Mouse (Mus musculus): ENCODE results near the gene 3110040M04Rik.
"Not testable (repeated sequence)": the region's sequence is repeated elsewhere in the genome, so short reads cannot be mapped to it uniquely, and the experiment has no call there.

Gene 3110040M04Rik

DNA sequence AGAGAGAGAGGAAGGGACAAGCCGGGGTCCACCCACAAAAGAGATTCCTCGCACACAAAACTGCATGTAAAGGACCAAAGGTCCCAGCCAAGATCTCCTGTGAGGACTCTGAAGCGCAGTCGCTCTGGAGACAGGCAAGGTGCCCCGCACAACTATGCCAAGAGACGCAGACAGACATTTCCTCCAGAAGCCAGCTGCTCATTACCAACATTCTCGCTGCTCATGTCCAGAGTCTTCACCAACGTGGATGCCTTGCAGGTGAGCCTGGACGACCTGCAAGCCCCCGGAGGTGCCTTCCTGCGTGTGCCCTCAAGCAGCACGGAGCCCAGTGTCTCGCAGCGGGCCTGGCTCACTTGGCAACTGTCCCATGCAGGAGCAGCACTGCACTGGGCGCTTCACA is 11.2 kb upstream of the 3110040M04Rik start:
- DNase-seq = not testable (repeated sequence)

DNA sequence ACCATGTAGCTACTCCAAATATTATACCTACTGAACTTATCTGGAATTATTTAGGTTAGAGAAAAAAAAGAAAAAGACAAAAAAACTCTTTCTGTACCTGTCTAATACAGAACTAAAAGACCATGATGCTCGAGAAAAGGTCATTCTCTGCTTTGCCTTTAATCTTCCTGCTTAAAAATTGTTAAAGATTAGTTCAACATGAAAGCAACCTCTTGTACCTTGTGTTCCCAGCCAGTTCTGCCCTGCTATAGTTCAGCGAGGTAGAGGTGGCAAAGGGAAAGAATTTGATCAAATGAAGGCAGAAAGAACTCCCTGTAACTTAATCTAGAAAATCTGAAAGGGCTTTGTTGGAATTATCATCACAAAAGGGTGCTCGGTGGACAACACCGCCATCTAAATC is 7.9 kb upstream of the 3110040M04Rik start:
- not testable (repeated sequence) for DNase-seq

DNA sequence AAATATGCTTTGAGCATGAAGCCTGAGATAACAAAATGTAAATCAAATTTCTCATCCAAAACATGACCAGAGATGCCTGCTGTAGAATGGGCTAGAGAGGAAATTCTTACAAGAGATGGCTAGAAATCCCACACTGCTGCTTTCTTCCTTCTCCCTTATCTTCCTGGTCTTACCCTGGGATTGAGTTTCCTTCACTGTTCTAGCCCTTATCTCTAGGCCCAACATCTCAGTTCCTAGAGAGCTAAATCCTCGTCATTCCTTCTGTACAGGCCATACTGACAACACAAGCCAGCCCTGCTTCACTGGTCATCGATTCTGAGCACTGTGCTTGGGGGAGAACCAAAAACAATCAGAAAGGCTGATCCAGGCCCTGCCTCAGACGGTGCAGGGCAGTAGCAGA is 7.2 kb upstream of the 3110040M04Rik start:
- not testable (repeated sequence) for DNase-seq

GRCm38 (mm10) chr1:151198120-151198519 is 5.8 kb upstream of the 3110040M04Rik start, which contains the start of gene Gm47995:
Gm47995 (plus strand) TSS chr1:151198448.
- not testable (repeated sequence) for DNase-seq

DNA sequence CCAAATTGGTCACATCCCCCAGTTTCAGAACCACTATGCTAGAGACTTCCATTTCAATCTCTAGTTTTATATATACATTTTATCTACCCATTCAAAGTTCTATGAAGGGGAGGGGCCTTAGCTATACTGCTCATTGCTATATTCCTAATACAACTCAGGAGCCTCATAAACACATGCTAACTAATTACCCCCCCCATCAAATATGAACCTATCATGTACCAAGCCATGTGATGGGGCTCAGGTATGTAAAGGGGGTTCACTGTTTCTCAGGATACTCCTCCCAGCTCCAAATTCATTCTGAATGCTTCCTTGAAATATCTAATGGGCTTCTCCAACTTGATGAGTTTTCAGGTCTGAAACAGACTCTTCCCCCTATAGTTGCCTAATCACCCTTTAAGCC is 3.3 kb upstream of the 3110040M04Rik start:
- DNase-seq = not testable (repeated sequence)

- DNase-seq = not testable (repeated sequence)
Measured at GRCm38 (mm10) chr1:151202771-151203170, 1.1 kb upstream of the 3110040M04Rik start.

GRCm38 (mm10) chr1:151208493-151208892 is 4.6 kb downstream of the 3110040M04Rik start:
- DNase-seq = not testable (repeated sequence)

DNA sequence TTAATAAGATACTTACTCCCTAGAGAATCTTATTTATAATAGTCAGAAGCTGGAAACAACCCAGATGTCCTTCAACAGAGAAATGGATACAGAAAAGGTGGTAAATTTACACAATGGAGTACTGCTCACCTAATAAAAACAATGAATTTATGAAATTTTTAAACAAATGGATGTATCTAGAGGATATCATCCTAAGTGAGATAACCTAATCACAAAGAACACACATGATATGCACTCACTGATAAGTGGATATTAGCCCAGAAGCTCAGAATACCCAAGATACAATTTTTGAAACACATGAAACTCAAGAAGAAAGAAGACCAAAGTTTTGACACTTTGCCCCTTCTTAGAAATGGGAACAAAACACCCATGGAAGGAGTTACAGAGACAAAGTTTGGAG is 5.0 kb downstream of the 3110040M04Rik start:
- not testable (repeated sequence) for DNase-seq

DNA sequence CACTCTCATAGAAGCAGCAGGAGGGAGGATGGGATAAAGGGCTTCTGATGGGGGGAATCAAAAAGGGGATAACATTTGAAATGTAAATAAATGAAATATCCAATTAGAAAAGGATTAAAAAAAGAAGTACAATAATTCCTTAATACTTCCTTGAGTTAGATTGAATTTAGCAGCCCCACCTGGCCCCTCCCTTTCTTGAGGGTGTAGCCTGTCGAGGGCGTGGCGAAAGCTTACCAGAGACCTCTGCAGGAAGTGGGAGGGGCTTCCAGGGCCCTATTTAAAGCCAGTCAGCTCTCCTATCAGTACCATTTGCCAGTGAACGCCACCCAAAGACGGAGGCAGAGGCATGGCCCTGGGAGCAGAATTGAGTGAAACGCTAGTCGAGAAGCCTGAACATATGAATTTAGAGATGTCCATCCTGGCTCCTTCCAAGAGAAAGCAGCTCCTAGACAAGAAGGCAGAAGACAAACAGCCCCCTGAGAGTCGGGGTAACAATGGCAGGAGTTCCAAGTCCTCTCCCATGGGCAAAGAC is 6.0 kb downstream of the 3110040M04Rik start, which contains the start of gene Gm47996:
Gene Gm47996, plus strand, starts transcription at position 308 of the 532 bp plus-strand sequence.
- not testable (repeated sequence) for DNase-seq

GRCm38 (mm10) chr1:151211666-151212065 is 7.7 kb downstream of the 3110040M04Rik start:
- DNase-seq = not testable (repeated sequence)

- DNase-seq = no peak
Measured at GRCm38 (mm10) chr1:151214862-151215261, 10.9 kb downstream of the 3110040M04Rik start.

DNA sequence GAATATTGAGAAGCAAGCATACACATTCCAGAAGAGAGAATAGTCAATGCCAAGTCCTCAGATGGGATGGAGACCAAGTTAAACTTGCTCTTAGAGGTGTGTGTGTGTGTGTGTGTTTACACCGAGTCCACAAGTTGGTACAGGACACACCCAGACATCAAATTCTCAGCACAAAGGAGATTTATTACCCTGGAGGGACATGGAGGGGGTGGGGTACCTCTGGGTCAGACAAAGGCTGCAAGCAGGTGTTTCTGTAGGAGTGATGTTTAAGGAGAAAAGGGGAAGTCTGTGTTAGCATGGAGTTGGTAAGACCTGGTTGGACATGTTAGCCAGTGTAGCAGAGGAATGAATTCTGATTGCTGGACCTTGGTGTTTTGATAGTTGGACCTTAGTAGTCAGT is 12.1 kb downstream of the 3110040M04Rik start:
- no peak for DNase-seq

DNA sequence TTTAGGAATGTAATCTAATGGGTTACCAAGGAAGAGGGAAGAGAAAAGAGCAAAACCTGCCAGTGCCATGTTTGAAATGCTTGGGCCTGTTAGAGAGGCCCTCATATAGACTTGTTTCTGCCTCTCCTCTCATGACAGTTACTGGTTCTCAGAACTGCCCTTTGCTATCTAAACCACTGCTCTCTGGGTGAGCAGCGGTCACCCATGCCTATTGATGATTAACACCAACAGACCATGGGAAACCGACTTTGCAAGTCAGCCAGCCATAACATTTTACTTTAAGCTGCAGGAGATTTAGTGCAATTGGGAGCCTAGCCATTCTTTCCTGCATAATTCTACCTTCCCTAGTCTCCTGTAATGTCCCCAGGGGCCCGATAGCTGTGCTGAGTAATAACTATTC is 12.5 kb downstream of the 3110040M04Rik start:
- DNase-seq = no peak

- DNase-seq = no peak
Measured at GRCm38 (mm10) chr1:151219045-151219444, 15.1 kb downstream of the 3110040M04Rik start.

GRCm38 (mm10) chr1:151220098-151220497 is 16.2 kb downstream of the 3110040M04Rik start:
- no peak for DNase-seq

GRCm38 (mm10) chr1:151222561-151223267 is 18.8 kb downstream of the 3110040M04Rik start:
- DNase-seq = no peak

- no peak for DNase-seq
Measured at GRCm38 (mm10) chr1:151223377-151223776, 19.5 kb downstream of the 3110040M04Rik start.

- no peak for DNase-seq
Measured at GRCm38 (mm10) chr1:151224536-151224935, 20.6 kb downstream of the 3110040M04Rik start.

DNA sequence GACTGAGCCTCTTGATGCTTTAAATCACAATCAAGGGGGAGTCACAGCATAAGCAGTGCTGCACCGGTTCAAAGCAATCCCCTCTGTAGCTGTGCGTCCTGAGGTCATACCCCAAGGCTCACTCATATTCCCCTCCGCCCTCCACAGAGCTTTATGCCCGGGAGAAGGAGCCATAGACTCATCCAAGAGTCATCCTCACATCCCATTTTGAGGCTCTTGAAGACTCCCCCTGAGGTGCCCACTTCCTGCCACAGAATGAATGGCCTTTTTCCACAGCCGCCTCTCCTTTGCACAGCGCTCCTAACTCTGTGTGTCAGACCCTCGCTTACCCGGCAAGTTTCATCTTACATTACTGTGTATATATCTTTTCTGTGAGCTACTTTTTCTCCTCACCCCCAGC is 23.6 kb downstream of the 3110040M04Rik start:
- no peak for DNase-seq

DNA sequence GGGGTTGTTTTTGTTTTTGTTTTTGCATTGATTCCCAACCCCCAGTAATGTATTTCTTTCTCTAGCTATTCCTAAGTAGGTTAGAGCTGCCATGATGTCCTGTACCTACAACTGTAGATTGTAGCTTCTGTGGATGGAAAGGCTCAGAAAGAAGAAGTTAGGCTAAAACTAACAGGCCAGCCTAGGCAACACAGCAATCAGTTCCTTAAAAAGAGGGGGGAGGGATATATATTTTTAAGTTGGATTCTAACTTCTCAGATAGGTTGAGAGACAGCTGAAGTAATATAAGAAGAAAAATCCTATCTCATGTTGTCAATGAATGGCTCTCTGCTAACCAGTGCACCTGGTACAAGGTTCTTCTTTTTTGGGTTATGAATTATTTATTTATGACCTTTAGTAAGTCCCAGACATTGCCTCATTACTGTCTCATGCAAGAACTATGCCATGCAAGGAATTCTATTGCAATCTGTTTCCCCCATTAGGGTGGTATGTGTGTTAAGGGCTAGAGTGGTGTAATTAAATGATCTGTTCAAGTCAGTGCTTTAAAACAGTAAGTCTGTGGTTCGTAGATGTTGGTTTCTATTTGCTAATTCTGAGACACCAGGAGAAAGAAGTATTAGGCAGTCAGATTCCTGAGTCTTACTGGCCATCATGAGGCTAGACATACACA is 24.5 kb downstream of the 3110040M04Rik start:
- no peak for DNase-seq

DNA sequence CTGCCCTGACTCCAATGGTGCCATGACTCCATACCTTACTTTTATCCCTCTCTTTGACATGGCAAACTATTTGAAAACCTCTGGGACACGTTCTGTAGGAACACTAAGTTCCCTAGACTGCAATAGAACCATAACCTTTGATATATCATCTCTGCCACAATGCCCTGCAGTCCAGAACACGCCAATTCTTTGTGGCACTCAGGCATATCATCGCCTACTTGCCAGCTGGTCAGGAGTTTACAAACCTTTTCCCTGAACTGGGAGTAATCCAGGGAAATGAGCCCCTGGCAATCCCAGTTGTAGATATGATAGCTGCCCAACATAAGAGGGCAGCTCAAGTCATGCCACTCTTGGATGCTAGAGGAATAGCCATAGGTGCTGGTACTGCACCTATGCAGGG is 28.4 kb downstream of the 3110040M04Rik start:
- DNase-seq = no peak

DNA sequence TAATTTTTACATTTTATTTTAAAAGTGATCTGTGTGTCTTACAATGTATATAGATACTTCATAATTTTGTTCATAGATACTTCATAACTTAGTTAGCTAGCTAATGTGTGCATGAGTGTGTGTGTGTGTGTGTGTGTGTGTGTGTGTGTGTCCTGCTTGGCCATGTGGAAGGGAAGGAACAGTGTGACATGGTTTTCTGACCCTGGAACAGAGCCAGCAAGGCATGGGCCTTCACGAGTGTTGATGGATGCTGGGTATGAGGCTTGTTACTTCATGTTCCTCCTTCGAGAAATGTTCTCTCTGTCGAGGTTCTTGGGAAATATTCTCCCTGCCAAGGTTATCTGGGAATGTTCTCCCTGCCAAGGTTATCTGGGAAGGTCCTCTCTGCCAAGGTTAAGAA is 29.8 kb downstream of the 3110040M04Rik start:
- no peak for DNase-seq

DNA sequence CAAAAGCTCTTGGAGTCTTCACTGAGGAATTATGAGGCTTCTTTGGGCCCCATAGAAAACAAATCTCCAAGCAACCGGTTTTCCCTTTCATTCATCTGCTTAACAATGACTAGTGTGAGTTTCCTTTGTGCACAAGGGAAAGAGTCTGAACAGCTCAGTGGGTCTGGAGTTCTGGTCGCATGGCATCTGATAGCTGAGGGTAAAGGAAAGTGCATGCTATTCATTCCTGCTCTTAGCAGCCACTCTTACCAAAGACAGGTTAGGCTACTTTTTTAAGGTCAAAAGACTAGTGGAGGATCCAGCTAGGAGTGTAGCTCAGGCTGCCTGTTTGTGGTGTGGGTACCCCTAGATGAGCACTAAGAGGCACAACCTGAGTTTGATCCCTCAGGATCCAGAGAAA is 31.7 kb downstream of the 3110040M04Rik start:
- no peak for DNase-seq
